Mouse (Mus musculus) embryonic fibroblast, embryonic 13.5 days (primary cell): ENCODE results near the gene Myom3.

ENCODE experiments used
- CTCF ChIP-seq: IDR thresholded peaks from 2 replicates; pipeline ENCODE4 v1.5.1; 2011; ENCODE audit warnings: mild to moderate bottlenecking, control low read depth, low read length, moderate library complexity, borderline replicate concordance; ENCODE audit not compliant: insufficient read depth
- POLR2A ChIP-seq: IDR thresholded peaks from 2 replicates; pipeline ENCODE4 v1.6.1; 2011; ENCODE audit warnings: low read depth, mild to moderate bottlenecking, control low read depth, low read length, moderate library complexity

DNA sequence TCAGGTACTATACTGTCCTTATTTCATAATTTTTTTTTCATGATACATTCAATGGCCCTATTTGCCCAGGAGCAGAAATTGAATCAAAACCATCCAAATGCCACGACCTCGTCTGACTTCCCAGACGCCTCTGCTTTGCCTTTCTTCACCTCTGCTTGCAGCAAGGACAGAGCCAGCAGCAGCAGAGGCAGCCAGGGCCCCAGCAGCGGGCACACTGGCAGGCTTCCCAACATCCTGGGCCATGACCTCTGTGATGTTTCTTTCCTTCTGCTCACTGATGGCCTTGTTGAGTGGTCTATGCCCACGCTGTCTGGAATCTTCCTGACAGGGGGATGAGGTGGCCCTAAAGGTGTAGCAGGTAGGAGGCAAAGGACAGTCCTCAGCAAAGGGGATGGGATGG lies 88.1 kb downstream of the Myom3 start:
- TF ChIP-seq POLR2A: no peak
- no peak for TF ChIP-seq CTCF
